Mouse (Mus musculus) liver, adult 10 weeks (tissue): Measurements from ENCODE around the gene Ifngr2. TPM values are rescaled to one million over a fixed set of nuclear protein-coding genes. Genes with fewer than 3 reads are reported as not detected.

Source experiments
- polyA plus RNA-seq: library from polyadenylated mRNA; stranded (reverse); fragments of 350-450 nt; fragmentation: Illumina TruSeq; extraction: RNeasy Lipid Tissue Mini Kit (QIAGEN cat#74804); gene quantifications from one replicate; pipeline ENCODE4 v1.2.3, GENCODE M21; 2014; ENCODE audit warnings: low read depth, low replicate concordance

Gene Ifngr2
- 7.8 TPM for polyA plus RNA-seq

GRCm38 (mm10) chr16:91546836-91547741 is at the start of gene Ifngr2:
Gene Ifngr2 (plus strand): TSS chr16:91547072.

GRCm38 (mm10) chr16:91597672-91598010 is 50.8 kb downstream of the Ifngr2 start, which contains the start of gene Tmem50b:
Gene Tmem50b (minus strand): TSS chr16:91597800.

Other genes with a start within 250 kb of the Ifngr2 start
- 135 TPM for gene Ifnar2, start 174.3 kb upstream of the Ifngr2 start, polyA plus RNA-seq
- gene Gm21970, start 155.4 kb upstream of the Ifngr2 start, polyA plus RNA-seq, result 0.90 TPM
- 7.9 TPM for gene Il10rb, start 140.9 kb upstream of the Ifngr2 start, polyA plus RNA-seq
- gene Ifnar1, start 61.8 kb upstream of the Ifngr2 start, polyA plus RNA-seq, result 39.1 TPM
- 5.9 TPM for gene Tmem50b, start 50.7 kb downstream of the Ifngr2 start, polyA plus RNA-seq
- 13.2 TPM for gene Dnajc28, start 72.0 kb downstream of the Ifngr2 start, polyA plus RNA-seq
- gene Gart, start 99.9 kb downstream of the Ifngr2 start, polyA plus RNA-seq, result 7.3 TPM
- 189 TPM for gene Son, start 100.4 kb downstream of the Ifngr2 start, polyA plus RNA-seq
- 3.4 TPM for gene Donson, start 141.7 kb downstream of the Ifngr2 start, polyA plus RNA-seq
- 31.1 TPM for gene Cryzl1, start 181.9 kb downstream of the Ifngr2 start, polyA plus RNA-seq
- 9.7 TPM for gene Itsn1, start 182.2 kb downstream of the Ifngr2 start, polyA plus RNA-seq